Mouse (Mus musculus) kidney, postnatal 10 days (tissue): Measurements from ENCODE around the gene Olfr1396.
"Not testable (repeated sequence)": the region's sequence is repeated elsewhere in the genome, so short reads cannot be mapped to it uniquely, and the experiment has no call there.

ENCODE experiments used
- DNase-seq: peaks from one replicate; pipeline ENCODE4 v3.0.0; 2021; ENCODE audit warnings: mixed read lengths

The Olfr1396 gene

DNA sequence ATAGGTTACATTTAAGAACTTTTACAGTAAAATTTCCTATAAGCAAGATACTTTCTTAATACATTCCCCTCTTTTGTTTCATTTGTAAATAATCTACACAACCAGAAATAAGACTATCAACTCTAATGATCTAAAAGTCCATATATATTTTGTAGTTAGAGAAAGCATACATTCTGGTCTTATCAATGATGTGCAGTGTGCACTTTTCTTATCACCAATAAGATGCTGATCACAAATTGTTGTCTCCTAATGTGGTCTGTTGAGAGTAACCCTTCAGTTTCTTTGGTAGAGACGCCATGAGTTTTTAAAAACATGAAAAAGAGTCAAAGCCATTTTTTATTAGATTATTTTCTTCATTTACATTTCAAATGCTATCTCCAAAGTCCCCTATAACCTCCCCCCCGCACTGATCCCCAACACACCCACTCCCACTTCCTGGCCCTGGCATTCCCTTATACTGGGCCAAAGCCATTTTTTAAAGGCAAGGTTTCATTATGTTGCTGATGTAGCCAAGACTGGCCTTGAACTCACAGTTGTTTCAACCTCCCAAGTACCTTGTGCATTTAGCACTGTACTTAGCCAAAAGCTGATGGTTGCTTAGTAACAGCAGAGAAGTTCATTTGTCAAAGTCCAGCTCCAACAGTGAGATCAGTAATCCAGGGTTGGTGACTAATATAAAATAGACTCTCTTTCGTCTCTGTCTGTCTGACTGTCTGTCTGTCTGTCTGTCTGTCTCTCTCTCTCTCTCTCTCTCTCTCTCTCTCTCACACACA lies 24.8 kb downstream of the Olfr1396 start:
- DNase-seq = no peak

DNA sequence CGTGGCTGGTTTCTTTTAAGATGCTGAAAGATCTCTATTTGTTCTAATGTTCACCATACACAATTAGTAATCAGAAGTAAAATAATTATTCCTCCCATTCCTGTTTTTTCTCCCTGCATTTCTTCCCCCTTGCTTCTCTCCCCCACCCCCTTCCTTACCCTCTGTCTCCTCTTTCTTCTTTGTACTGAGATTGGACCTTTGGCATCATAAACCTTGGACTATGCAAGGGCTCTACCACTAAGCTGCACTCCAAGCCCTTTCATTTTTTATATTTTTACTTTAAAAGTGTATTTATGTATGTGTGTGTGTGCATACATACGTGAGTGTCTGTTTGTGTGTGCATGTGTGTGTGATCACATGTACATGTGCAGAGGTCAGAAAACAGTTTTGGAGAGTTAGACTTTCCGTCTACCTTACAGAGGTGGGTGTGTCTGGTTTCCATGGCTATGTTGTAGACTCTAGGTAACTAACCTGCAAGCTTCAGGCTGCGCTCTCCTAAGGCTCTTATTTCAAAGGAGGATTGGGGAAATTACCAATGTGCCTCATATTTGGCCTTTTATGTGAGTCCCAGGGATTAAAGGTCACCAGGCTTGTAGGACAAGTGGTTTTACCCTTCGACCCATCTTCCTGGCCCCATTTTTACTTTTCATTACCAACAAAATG lies 25.6 kb downstream of the Olfr1396 start:
- DNase-seq = no peak

DNA sequence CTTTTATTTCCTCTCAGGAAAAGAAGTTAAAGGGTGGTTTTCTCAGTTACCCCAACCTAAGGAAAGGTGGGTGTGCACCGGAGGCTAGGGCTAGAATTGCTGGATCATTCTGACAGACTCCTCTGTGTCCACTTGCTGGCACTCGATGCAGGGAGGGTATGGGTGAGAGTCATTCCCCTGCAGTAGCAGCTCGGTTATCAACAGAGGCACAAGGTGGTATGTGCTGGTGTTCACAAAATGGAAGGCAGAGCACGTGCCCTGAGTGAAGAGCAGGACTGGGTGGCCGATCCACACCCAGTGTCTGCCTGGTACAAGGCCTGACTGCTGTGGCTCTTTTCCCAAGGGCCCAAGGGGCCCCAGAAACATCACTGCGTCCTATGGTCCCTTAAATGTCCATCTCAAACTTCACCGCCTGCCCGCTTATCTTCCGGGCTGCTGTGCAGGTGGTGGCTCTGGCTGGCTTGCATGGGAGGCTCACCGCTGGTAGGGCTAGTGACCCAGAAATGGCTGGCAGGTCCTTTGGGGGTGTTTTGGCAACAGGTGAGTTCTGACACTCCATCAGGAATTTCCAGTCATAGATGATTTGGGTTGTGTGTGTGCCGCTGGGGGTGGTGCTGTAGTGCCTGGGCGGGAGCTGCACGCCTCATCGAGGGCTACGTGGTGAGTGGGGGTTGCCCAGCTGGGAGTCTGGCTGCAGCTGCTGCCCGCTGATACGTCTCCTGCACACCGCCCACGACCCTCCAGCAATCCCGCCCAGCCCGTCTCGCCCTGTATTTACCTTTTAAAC lies 26.7 kb downstream of the Olfr1396 start:
- DNase-seq = peak; percentile 43

DNA sequence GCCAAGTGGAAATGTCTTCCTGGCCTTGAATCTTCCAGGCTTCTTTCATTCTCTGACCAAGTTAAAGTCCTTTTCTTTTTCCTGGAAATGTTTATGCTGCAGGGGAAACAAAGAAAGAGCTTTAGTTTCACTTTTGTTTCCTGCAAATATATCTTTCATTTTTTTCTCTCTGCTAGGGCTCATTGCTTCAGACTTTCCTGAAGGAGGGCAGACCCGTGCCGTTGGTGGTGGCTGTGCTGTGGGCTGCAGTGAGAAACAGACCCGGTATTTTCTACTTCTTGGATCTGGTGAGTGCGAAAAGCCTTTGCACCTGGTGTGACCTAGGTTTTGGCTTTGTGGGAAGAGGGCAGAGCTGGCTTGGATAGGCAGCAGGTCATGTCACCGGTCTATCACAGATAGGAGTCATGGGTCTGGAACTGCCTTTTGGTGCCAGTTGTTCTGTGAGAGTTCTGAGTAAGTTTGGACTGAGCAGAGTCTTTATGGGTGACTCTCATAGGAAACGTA lies 27.8 kb downstream of the Olfr1396 start:
- DNase-seq = no peak

DNA sequence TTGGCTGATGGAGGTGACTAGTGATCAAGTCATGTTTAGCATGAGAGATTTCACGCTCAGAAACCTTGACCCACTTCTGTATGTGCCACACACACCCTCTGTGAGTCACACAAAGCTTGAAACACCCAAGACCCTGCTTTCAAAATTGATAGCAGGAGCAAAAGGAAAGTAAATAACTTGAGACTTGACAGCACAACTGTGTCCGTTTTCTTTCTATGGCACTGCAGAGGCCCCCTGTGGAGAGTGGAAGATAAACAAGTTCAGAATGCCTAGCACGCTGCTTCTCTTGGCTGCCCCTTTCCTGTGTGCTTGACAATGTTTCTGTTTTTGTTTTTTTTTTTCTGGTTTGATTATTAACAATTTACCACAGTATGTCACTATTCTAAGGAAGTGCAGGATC lies 29.8 kb downstream of the Olfr1396 start:
- DNase-seq = peak; percentile 45

DNA sequence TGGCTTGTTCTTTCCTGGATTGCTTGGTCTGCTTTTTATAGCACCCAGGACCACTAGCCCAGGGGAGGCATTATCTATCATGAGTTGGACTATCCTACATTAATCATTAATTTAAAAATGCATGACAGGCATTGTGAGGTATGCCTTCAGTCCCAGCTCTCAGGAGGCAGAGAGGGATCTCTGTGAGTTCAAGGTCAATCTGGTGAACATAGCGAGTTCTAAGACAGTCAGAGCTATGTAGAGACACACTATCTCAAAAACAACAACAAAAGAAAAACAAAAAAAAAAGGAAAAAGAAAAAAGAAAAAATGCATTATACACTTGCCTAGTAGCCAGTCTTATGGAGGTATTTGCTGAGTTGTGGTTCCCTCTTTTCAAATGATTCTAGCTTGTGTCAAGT lies 30.3 kb downstream of the Olfr1396 start:
- DNase-seq = no peak

DNA sequence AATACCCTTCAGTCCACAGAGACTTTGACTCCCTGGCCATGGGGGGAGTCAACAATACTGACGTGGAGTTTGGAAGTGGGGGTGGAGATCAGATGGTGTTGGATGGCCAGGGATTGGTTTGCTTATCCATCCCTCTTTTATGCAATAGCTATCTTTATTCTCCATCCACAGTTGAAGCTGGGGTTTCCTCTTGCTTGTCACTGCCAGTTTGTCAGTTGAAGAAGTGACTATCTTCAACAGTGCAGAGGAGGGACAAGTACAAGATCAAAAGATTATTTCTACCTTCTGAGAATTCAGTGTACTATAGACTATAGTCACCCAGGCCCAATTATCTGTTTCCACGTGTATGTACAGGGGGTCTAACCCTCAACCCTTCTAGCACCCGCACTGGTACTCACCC lies 30.9 kb downstream of the Olfr1396 start:
- no peak for DNase-seq

DNA sequence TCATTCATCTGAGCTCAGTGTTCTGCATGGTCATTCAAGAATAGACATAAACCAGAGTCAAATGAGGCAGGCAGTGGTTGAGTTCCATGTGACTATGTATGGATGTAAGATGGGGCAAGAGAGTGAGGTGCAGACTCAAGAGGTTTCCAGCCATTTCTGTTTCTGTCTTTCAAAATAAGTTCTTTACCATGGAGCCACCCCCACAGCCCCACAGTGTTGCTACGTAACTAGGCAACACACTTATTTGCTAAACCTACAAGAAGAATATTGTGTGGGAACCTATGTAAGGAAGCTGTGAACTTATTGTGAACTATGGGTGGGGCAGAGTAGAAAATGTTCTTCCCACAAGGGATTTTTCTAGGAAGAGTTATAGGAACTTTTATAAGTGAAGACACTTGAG lies 31.5 kb downstream of the Olfr1396 start:
- DNase-seq = no peak

DNA sequence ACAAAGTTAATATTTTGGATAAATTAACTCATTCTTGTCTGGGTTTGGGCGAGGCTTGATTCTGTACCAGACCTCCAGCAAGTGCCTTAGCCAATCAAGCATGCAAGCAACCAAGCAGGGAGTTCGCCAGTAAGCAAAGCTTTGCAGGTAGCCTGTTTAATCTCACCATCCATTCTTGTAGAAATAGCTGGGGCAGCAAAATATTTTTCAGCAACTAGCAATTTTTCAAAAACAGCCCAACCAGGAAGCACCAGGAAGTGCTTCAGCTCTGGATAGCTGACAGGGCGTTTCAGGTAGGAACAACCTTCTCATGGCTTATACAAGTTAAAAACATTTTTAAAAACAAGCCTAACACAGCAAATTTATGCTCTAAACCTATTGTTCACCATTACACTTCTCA lies 32.8 kb downstream of the Olfr1396 start:
- DNase-seq = no peak

DNA sequence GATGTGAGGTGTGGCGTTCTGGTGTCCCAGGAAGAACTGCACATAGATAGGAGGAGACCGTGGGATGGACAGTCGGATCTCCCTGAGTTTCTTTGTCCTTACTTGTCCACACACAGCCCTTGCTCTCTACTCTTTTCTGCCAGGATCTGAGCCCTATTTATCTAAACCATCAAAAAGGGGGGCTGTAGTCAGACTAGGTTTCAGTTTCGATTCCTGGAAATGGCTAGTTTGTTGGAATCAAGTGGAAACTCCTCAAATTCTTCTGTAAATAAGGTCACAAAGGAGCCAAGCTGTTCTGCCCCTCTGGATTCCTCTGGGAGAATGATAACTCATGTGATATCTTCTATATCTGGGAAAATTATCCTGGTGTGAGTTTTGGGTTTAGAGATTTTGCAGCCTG lies 33.3 kb downstream of the Olfr1396 start:
- no peak for DNase-seq

DNA sequence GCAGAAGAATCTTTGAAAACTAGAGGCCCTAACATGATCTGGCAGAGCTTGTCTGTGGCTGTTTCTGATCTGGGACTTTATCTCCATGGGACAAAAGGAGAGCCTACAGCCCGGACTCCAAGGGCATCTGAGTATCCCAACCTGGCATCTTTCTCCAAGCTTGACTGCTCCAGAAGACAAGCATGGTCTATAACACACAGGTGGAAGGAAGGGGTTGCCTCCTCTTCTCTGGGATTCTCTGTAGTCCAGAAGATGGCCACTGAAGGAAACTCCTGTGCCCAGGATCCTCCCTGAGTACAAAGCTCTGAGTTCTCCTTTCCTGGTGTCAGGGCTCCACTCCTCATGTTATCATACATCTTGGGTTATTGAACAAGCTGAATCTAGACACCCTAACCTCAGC lies 34.0 kb downstream of the Olfr1396 start:
- no peak for DNase-seq

DNA sequence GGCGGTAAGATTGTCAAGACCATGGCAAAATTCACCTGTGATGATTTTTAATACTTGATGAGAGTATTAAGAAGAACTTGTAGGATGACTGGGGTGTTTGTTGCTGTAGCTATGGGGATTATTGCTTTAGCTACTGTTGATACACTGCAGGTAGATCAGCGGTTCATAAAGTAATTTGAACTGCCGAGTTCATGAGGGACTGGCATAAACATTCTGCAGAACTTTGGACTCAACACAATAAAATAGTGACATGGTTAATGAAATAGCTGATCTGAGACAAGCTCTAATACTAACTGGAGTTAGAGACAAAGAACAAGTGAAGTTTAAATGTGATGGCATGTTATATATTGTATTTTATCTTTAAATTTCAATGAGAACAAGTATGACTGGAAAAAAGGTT lies 36.0 kb downstream of the Olfr1396 start:
- DNase-seq = no peak

DNA sequence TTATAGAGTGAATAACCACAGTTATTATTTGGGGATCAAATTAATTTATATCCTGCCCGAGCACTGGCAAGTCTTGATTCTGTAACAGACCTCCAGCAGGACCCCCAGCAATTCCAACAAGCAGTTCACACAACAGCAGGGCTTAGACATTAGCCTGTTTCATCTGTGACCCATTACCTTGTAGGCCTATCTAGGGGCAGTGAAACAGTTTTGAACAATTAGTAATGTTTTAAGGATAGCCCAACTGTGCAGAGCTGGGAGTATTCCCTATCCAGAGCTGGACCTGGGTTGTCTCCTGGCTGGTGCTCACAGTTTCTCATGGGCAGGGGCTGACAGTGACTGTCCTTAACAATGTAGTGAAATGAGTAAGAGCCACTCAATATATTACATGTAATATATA lies 37.7 kb downstream of the Olfr1396 start:
- no peak for DNase-seq

DNA sequence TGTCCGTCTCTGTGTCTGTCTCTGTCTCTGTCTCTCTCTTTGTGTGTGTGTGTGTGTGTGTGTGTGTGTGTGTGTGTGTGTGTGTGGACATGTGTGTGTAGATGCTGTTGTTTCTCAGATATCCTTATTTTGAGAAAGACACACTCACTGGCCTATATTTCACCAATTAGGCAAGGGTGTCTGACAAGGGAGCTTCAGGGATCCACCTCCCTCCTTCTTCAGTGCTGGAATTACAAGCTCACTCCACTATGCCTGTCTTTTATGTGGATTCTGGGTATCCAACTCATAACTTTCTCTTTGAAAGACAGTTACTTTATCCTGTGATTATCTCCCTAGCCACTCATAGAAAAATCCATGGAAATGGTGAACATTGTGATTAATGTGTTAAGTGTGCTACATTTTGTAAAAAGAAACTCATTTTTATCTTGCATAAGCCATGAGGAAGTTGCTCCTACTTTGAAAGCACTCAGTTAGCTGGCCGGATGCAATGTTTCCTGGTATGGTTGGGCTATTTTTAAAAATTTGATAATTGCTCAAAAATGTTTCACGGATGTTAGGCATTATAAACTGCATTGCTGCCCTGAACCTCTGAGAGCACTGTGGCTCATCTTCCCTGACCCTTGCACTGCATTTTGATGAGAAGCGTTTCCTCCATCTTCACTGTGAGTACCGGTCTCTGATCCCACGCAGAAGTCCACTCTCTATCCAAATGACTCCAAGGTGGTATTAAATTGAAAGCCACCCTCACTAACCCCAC lies 38.5 kb downstream of the Olfr1396 start, which contains the start of gene Ifi47:
TSS of gene Ifi47 (plus strand) at position 587 of the 757 bp plus-strand sequence.
- peak; percentile 27 for DNase-seq

DNA sequence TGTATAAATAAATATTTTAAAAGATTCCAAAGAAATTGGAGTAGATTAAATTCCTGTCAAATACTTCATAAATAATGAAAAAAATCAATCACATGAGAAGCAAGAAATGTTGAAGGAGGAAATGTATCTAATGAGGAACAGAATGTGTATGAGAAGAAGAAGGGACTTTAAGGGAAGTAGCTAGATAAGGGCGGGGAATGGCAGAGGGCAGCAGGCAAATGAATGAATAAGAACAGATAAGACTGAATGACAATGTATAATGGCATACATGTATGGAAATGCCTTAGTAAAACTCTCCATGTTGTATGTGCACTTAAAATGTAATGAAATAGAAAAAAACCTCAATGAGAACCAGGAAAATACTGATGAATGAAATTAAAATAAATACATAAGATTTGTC lies 46.3 kb downstream of the Olfr1396 start:
- DNase-seq = no peak

DNA sequence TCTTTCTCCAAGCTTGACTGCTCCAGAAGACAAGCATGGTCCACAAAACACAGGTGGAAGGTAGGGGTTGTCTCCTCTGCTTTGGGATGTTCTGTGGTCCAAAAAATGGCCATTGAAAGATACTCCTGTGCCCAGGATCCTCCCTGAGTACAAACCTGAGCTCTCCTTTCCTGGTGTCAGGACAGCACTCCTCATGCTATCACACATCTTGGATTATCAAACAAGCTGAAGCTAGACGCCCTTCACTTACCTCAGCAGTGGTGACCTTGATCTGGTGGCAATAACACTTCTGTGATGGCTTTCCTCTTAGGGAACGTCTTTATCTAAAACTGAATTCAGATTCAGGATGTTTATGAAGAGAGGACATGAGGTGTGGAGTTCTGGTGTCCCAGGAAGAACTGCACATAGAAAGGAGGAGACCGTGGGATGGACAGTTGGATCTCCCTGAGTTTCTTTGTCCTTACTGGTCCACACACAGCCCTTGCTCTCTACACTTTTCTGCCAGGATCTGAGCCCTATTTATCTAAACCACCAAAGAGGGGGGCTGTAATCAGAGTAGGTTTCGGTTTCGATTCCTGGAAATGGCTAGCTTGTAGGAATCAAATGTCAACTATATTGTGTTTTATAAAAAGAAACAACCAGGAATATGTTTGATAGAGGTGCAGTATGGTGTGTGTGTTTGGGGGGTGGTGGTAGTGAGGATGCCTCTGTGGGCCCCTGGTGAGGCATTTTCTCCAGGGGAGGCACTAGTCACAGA lies 50.8 kb downstream of the Olfr1396 start, which contains the start of gene Tgtp2:
TSS of gene Tgtp2 (minus strand) at position 494 of the 757 bp plus-strand sequence.
- not testable (repeated sequence) for DNase-seq

DNA sequence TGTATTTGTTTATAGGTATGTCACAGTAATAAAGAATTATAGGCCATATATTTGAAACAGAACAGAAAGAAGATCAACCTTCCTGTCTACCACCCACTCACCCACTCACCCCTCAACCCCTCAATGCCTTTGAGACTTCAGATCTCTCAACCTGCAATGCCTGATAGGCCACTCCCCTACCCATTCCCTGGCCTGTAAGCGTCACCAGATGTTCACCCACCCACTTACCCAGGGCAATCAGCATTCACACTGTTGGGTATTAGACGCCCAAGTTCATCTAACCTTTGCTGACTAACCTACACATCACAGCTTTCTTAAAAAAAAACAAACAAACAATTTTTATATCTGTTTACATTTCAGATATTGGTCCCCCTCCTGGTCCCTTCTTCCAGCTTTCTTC lies 52.8 kb downstream of the Olfr1396 start:
- not testable (repeated sequence) for DNase-seq

DNA sequence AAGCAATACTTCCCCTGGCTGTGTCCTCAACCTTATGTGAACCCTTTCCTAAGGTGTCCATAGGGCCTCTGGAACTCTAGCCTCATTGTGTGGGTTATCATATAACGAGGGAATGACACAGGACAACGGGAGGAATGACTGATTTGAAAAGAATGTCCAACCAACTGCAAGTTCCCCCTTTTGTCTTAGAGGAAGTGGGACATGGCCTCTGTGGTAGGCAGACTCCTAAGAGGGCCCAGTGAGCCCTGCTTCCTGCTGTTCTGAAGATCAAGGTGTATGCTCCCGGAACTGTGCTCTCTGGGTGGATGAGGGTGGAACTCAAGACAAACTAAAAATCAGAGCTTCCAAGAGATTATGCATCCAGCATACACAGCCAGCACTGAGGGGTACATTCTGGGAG lies 54.6 kb downstream of the Olfr1396 start:
- DNase-seq = not testable (repeated sequence)
